Mouse (Mus musculus): Measurements from ENCODE around the gene Timm9. TPM values are rescaled to one million over a fixed set of nuclear protein-coding genes. Genes with fewer than 3 reads are reported as not detected.

The Timm9 gene
- 10 to 100 TPM; 44.1 to 52.0 TPM for total RNA-seq (2021)
- polyA plus RNA-seq (2012; rRNA removed) = 10.7 and 11.0 TPM in 2 replicates
- long read RNA-seq, transcript Timm9-207 (5 exons, 718 nt) = major isoform, 24 of 30 reads
- long read RNA-seq, partial matches to known transcripts = 0 of 30 reads
- long read RNA-seq, other reads (novel, unspliced or antisense) = 4 of 30 reads

DNA sequence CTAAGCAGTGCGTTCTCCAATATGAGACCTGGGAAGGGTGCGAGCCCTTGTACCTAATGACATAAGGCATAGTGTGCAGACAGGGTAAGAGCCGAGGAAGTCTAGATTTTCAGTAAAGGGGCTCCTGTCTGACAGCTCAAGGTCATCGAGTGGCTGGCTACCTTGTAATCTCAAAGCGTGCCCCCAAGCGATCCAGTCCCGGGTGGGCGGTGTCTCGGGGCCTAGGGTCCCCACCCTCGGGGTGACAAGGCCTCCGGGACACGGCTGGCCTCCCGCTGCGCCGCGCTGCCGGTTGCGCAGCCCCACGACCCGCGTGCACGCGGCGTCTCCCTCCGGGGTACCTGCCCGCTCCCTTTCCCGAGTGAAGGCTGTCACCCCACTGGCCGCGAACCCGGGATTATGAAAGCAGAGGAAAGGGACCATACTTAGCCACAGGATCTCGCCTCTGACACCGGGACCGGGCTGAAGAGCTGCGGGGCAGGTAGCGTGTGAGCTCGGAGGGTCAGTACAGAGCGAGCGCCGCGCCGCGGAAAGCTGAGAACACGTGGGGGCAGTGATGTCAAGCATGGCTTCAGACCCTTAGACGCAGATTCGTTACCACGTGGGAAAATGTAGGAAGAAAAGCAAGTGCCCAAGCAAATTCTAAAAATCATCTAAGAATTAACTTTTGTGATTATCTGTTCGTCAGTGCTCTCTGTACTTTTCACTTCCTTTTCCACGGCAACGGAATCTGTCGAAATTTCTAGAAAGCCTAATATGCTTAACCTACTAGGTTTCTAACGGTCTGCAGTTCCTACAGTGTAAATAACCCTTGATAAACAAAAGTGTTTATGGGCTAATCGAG is at the start of gene Timm9, which contains the start of gene 2700049A03Rik:
Gene Timm9, minus strand, starts transcription at position 555 of the 844 bp plus-strand sequence.
Gene 2700049A03Rik, plus strand, starts transcription at position 719 of the 844 bp plus-strand sequence.
- DNase-seq = peak; percentile 87

DNA sequence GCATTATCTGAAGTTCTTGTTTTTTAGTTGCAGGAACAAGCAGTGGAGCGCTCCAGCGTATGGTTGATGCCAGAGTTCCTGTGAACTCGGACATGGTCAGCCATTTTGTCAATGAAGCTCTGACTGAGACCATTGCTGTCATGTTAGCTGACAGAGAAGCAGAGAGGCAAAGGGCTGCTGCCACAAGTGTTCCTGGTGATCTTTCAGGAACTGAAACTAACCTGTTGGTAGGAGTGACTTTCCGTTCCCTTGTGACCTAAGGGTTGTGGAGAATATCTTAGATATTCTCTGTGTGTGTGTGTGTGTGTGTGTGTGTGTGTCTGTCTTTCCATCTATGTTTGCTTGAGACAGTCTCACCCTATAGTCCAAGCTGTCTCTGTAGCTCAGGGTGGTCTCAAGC is 47.9 kb upstream of the Timm9 start:
- no peak for DNase-seq

DNA sequence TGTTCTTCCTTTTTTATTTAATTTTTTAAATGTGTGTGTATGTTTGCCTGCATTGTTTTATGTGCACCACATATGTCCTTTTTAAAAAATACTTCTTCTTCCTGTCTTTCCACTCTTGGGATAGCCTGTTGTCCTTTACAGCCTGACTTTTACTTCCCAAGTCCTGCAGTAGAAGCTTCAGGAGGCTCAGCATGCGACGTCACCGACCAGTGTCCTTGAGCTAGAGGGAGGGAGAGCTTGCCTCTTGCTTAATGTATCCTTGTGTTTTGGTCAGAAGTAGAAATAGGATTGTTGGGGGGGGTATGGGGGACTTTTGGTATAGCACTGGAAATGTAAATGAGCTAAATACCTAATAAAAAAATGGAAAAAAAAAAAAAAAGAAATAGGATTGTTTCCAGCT is 47.3 kb upstream of the Timm9 start:
- DNase-seq = peak; percentile 58

DNA sequence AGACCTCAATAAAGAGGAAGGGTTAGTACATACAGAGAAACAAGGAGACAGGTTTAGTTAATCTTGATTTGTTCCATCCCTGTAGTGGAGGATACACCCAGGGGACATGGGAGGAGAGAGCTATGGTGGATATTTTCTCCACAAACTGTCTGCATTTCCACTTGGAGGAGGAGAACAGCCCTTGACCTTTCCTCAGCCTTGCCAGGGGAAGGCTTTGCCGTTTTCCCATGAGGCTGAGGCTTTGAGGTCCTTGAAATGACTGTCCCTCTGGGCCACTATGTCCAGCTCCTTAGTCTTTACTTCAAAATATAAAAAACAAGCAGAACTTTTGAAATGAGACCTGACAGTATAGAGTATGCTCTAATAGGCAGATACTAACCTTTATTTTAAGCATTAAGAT is 33.4 kb upstream of the Timm9 start:
- DNase-seq = peak; percentile 68

DNA sequence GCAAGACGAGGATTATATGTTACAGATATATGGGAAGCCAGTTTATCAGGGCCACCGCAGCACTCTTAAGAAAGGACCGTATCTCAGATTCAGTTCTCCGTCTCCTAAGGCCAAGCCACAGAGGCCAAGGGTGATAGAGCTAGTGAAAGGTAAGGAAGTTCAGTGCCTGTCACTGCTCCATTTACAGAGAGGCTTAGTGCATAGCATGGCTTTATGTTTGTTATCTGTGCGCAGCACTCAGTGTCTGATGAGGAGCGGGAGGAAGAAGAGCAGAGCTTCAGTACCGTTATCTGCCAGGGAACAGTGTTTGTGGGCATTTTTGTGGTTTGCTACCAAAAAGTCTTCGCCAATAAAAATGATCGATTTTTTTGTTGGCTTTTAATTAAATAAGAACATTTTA is 27.9 kb upstream of the Timm9 start:
- DNase-seq = no peak

DNA sequence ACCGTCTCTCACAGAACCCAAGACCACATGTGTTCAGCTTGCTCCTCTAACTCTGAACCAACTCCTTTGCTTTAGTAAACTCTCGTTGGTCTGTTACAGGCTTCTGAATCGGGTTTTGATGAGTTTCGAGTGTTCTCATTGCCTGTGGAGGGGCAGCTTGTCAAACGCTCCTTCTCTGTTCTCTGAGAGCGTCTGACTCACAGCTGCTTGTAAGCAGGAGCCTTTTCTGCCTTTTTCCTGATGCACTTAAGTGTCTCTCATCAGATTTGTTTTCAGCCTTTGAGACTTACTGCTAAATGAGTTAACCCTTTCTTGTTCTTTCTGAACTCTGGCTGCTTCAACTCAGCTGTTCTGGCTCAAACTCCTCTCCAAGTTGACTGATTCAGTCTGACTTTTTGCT is 21.5 kb upstream of the Timm9 start:
- no peak for DNase-seq

DNA sequence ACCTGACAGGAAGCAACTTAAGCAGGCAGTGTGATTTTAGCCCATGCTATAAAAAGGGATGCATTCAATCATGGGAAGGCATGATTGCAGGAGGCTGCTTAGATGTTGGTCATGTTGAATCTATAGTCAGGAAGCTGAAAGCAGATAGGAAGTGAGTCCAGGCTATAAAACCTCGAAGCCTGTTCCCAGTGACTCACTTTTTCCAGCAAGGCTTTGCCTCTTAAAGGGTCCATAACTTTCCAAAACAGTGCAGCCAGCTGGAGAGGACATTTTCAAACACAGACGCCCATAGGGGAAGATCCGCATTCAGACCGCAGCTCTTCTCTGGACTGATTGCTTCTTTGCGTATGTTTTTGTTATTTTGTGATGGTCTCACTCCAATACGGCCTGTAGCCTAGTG is 18.5 kb upstream of the Timm9 start:
- DNase-seq = no peak

DNA sequence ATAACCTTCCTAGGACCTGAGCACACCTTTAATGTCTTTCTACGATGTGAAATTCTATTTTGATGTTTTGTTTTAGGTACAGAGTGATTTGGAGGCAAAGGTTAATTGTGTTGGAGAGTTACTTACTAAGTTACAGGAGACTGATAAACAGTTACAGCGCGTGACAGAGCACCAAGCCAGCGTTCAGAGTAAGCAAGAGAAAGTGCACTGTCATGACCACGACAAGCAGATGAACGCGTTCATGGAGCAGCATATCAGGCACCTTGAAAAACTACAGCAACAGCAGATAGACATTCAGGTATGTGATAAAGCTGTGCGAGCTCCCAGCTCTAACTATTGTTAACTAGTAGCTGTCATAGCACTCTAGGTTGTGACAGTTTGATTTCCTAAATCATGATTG is 13.7 kb upstream of the Timm9 start:
- no peak for DNase-seq

DNA sequence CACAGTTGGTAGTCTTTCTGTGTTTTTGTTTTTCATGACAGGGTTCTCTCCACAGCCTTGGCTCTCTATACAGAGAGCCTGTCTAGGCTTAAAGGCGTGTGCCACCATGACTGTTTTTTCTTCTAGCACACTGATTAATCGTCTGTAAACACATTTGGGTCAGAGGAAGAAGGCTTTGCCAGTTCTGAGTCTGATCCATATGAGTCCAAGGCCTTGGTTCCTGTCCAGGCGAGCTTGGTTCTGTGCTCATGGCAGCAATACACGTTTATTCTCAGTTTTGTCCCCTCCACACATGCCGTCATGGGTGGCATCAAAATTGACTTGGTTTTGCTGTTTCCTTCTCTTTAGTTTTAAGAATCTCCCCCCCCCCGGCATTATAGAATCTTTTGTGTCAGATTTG is 13.0 kb upstream of the Timm9 start:
- DNase-seq = peak; percentile 54

DNA sequence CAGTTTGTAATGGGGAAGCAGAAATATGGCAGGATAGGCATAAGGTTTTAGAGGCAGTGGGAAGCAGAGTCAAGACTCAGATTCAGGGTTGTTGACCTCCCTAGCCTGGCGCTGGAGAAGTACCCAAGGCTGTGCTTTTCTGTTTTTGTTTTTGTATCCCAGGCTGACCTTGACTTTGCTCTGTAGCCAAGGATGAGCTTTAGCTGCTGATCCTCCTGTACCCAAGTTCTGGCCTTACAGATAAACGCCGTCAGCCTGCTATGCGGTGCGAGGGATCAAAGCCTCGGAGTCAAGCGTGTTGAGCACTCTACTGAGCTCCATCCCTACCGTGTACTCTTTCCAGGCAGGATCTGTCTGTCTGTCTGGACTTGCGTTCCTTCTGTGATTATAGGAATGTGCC is 12.3 kb upstream of the Timm9 start:
- peak; percentile 61 for DNase-seq

DNA sequence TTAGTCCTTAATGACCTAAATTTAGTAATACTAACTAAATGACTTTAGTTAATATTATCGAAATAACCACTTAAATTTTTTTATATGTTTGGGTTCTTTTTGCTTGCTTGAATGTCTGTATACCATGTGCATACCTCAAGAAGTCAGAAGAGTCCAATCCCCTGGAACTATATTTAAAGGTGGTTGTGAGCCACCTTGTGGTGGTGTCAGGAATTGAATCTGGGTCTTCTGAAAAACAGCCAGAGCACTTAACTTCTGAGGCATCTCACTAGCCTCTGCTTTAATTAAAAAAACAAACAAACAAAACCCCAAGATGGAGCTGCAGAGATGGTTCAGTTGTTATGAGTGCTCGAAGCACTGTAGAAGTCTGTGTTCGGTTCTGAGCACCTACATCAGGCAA is 11.2 kb upstream of the Timm9 start:
- peak; percentile 57 for DNase-seq

DNA sequence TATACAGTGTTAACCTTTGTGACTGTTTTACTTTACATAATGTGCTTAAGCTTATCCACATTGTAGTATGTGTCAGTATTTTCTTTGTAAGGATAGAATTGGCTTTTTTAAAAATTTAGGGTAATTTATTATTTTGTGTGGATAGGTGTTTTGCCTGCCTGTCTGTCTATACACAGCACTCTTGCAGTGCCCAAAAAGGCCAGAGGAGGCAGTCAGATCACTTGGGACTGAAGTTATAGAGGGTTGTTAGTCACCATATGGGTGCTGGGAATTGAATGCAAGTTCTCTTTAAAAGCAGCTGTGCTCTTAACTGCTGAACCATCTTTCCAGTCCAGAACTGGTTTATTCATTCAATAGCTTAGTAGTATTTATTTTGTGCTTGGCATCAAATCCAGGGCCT is 4.7 kb upstream of the Timm9 start:
- no peak for DNase-seq

DNA sequence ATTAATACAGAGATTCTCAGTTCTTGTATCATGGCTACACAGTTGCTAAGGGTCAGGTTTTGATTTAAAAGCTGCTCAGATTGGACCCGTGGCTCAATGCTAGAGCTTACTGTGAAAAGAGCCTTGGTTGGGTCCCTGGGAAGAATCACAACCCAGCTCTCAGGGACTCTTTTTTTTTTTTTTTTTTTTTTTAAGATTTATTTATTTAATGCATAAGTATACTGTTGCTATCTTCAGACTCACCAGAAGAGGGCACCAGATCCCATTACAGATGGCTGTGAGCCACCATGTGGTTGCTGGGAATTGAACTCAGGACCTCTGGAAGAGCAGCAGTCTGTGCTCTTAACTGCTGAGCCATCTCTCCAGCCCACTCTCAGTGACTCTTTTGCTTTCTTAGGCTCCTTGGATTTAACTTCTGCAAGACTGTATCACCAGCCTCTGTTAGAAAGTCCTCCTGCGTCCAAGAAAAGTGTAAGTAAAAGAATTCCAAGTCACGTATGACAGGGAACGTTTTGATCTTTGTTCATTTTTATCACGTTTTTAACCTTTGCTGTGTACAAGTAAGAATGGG is 2.9 kb upstream of the Timm9 start:
- no peak for DNase-seq

DNA sequence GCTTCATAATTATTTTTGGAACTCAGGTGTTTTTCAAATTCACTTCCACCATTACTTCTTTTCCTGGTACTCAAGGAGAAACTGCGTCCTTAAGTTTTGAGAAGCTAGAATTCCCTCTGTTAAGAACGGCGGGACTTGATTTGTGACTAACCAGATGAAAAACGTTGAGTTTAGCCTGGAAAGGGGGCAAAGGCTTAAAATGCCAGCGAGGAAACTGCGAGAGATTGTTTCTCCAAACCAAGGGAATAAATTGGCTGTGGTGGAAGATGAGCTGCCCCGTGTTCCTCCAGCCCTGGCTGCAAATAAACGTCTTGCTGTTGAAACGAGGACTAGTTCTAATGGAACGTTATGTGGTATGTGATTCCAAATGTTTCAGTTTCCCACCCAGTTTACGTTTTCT is 1.2 kb upstream of the Timm9 start:
- DNase-seq = no peak

DNA sequence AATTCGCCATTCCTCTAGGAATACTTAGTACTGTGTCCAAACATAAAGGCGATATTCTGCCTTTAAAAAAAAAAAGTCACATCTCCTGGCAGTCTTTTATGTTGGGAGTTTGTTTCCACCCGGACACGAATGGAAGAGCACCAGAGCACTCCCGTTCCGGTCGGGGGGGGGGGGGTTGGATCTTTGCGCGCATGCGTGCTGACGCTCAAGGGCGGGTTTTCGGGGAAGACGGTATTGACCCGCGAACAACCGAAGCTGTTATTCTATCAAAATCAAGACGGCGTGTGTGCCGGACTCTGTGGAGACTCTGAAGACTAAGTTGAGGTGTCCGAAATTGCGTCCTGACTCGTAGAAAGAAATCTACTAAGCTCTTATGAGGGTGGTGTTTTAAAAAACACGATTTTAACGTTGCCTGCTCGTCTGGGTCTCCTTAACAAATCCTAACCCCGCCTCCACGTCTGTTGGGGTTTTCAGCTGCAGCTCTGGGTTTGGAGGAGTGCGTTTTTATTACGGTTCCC is 549 bp upstream of the Timm9 start:
- DNase-seq = peak; percentile 87

DNA sequence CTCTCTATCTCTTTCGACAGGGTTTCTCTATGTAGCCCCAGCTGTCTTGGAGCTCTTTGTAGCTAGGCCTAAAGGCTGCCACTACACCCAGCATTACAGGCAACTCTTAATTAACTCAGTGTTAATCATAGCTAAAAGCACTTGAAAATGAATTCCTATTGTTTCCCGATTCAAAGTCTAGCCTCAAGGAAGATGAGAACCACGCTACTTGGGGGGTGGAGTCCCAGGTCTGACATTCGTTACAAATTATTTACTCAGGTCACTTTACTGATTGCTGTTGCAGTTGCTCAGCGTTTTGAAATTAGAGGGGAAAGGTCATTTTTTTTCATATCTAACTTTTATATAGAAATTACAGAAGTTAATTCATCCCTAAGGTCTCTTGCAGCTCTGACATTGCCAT is 903 bp downstream of the Timm9 start:
- no peak for DNase-seq

DNA sequence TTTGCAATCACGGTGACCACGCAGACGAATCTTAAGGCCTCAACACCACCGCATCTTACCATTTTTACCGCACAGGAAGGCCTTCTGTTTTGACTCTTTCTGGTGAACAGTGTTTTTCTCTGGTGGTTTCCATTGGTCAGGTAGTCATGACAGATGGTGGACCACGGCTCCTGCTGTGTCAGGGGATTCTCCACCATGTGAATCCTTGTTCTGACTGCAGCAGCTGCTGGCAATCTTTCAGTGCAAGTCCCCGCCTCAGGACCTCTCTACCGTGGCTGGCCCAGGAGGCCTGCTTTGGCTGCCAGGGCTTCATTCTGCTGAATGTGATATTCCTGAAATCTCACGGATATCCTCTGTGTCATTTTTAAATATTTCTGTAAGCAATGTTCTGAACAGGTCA is 13.2 kb downstream of the Timm9 start:
- no peak for DNase-seq

DNA sequence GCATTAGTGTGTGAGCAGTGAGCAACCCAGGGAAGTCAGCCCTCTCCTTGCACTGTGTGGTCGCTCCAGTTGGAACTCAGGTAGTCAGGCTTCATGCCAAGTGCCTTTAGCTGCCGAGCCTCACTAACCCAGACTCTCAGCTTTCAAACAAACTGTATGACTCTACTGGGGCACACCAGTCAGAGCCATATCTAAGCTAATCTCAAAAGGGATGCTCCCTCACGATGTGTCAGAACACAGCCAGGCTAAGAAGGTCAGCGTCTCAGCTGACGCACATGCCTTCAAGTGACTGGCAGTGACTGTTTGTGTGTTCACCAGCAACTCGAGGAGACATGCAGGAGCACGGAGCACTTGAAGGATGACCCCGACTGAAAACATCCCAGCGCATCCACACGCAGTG is 13.8 kb downstream of the Timm9 start:
- no peak for DNase-seq

DNA sequence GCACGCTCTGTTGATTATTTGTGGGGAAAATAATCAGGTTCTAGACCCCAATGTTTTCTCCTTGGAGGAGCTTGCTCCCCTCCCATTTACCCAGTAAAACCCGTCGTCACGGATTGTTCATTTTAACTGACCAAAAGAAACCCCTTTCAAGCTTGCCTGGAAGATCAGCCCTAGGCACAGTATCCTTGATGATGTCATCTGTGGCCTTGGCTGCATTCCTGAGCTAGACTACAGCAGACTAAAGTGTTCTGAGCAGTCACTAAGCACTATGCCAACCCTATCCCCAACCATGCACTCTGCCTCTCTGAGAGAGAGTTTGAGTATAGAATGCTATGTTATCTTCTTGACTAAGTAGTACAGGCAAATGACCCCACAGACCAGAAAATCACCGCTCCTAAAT is 20.1 kb downstream of the Timm9 start:
- peak; percentile 87 for DNase-seq

DNA sequence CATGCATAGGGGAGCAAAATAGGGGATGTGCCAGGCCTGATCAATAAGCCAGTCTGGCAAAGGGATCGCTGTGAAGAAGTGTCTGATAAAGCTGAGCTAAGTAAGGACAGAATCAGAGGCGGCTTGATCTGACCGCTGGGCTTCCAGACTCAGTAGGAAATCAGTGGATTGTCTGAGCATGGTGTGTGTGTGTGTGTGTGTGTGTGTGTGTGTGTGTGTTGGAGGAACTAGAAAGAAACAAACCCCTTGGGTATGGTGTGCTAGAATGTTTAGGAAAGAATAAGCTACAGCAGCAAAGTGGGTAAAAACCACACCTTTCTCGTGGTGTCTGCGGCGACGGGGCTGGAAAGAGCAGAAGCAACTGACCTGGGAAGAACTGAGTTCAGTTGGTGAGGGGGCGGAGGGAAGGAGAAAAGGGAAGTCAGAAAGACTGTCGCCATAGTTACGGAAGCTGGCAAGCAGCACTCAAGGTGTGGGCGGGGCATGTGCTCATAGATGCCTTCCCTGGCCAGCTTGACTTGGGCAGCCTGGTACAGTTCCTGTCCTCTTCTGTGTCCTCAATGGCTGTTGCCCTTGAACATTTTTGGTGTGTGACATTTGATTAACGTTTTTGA is 22.7 kb downstream of the Timm9 start:
- peak; percentile 79 for DNase-seq

DNA sequence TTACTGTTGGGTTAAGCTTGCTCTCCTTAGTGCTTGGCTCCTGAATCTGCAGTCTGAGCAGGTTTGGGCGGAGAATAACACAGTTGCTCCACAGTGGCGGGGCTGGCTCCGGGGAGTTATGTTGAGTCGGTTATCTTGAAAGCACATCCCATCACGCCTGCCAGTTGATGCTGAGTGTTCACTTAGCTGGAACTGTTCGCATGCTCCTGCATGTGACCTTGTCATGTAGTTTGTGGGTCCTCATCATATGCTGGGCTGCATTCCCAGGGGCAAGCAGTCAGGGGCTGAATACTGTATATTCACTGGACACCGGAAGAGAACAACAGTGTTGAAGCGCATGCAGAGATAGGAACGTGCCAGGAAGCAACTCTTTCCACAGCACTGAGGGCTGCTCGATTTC is 23.4 kb downstream of the Timm9 start:
- DNase-seq = no peak

DNA sequence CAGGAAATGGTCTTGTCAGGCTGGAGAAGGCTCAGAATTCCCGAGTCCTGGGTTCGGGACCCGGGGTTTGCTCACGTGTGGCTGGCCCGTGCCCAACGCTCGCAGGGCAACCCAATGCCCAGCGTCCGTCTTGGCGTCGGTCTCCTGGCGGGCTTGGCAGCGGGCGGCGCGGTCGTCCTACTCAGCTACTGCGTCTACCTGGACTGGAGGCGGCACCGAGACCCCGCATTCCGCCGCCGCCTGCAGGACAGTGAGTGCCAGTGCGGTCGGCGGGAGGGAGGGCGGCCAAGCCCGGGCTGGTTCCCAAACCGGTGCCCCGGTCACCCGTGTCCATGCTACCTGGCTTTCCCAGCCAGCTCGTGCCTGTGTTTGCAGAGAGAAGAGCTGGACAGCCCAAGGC is 25.2 kb downstream of the Timm9 start, which contains the start of gene Tomm20l:
Gene Tomm20l, plus strand, starts transcription at position 98 of the 400 bp plus-strand sequence.
- DNase-seq = peak; percentile 77

Measured in adrenal gland, adult 2 months (tissue).